Mouse (Mus musculus): ENCODE measurements around the gene Gm49333. TPM values are rescaled to one million over a fixed set of nuclear protein-coding genes. Genes with fewer than 3 reads are reported as not detected.

The Gm49333 gene
- not detected in 2 replicates for polyA plus RNA-seq (2016; fragmentation: Nextera tagmentation; extraction: Ambion mirVana)

DNA sequence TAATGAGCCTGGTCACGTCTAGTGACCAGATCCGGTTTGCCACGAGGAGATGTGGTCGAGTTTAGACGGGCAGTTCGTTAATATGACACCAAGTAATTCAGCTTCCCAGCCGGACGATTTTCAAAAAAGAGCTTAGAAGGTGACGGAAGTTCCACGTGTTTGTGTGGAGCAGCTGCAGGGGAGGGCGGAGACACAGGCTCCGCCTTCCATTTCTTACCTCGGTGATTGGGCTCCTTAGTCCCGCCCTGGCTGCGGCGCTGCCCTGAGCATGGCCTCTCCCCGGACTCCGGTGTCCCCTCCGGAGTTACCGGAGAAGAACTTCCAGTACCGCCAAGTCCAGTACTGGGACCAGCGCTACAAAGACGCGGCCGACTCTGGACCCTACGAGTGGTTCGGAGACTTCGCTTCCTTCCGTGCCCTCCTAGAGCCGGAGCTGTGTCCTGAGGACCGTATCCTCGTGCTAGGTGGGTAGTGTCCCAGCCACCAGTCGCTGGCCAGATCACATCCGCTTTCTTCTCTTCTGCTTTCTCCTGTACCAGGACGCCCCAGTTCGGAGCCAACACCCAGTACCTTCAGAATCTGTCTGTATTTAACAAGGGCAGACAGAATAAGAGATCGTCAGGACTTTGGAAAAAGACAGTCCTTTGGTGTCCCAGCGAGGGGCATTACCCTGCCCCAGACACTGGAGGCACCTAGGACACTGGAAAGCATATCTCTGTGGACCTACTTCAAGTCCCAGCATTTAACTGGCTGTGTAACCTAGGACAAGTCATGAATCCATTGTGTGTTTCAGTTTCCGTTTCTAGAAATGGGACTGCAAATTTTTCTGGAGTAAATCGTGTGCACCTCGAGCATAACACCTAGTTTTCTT lies at the start of gene Gm49333, which contains the start of the genes Eef1akmt4 and Alg3:
Gene Gm49333, plus strand, starts transcription at position 254 of the 871 bp plus-strand sequence.
Gene Eef1akmt4, plus strand, starts transcription at position 237 of the 871 bp plus-strand sequence.
Gene Alg3, minus strand, starts transcription at position 379 of the 871 bp plus-strand sequence.
- Histone ChIP-seq H3K4me1 (peaks cover 10% of the 10 kb centered on the region; the same call in 1 of the 2 replicates), H3K4me3 (peak within 1 kb of the TSS; percentile 63), H3K9ac (peak within 1 kb of the TSS; percentile 77), H3K27ac (peak within 1 kb of the TSS; percentile 74), H3K36me3 (peaks cover 14% of the 10 kb centered on the region), H3K9me3 (no peaks in the 10 kb centered on the region), H3K27me3 (no peaks in the 10 kb centered on the region), H3K4me2 (replicated peaks) (peak within 1 kb of the TSS; percentile 93)
- peak; percentile 97 for ATAC-seq (ENCODE audit: insufficient number of reproducible peaks, insufficient read depth, low FRiP score, low TSS enrichment)
- 3% methylated on average over 41 of the region's 41 CpGs for WGBS

DNA sequence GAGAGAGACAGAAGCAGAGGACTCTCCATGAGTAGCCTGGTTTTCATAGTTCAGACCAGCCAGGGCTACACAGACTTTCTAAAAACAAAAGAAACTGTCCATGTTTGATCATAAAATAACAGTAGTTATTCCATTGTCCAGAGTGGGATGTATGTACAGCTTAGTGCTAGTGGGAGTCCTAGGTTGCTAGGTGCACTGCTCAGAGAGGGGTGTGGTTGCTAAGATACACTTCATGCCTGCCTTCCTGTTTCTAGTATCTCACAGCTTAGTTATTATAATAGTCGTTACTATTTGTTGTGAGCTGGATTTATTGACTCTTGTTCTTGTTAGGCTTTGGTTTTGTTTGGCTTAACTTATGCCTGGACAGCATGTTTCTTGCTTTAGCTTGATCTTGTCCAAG lies 46.3 kb upstream of the Gm49333 start:
- Histone ChIP-seq H3K27ac (no peak overlapping the region), H3K27me3 (no peaks in the 10 kb centered on the region), H3K36me3 (peaks cover 33% of the 10 kb centered on the region), H3K9ac (no peak overlapping the region), H3K4me3 (no peak overlapping the region), H3K4me2 (replicated peaks) (no peak overlapping the region), H3K9me3 (no peaks in the 10 kb centered on the region), H3K4me1 (no peaks in the 10 kb centered on the region)
- no peak for ATAC-seq (ENCODE audit: insufficient number of reproducible peaks, insufficient read depth, low FRiP score, low TSS enrichment)
- WGBS = 95% methylated on average over 1 of the region's 1 CpGs

DNA sequence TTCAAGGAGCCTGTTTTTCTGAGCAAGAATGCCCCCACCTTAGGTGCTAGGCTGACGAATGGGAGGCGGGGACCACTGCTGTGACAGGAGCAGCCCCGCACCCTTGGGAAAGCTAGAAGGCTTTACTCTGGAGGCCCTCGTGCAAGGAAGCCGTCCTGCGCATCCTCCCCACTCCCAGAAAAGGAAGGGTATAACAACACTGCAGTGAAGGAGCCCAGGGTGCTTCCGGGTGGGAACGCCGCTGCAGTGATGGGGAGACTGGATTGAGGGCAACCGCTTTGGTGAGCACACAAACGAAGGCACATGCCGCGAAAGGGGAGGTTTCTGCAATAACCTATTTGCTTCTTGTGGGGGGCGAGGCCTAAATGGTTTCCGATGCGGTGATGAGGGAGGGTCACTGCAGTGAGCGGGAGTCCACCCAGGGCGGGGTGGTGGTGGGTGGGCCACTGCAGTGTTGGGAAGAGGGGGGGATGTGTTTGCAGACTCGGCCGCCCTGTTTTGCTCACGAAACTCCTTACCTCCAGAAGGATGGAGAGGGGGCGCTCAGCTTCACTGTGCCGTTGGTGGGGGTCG lies 22.0 kb upstream of the Gm49333 start, which contains the start of gene Vwa5b2:
Gene Vwa5b2, plus strand, starts transcription at position 106 of the 573 bp plus-strand sequence.
- WGBS = under 1% methylated on average over 24 of the region's 24 CpGs
- H3K27me3 ChIP-seq = peaks cover 59% of the 10 kb centered on the region

DNA sequence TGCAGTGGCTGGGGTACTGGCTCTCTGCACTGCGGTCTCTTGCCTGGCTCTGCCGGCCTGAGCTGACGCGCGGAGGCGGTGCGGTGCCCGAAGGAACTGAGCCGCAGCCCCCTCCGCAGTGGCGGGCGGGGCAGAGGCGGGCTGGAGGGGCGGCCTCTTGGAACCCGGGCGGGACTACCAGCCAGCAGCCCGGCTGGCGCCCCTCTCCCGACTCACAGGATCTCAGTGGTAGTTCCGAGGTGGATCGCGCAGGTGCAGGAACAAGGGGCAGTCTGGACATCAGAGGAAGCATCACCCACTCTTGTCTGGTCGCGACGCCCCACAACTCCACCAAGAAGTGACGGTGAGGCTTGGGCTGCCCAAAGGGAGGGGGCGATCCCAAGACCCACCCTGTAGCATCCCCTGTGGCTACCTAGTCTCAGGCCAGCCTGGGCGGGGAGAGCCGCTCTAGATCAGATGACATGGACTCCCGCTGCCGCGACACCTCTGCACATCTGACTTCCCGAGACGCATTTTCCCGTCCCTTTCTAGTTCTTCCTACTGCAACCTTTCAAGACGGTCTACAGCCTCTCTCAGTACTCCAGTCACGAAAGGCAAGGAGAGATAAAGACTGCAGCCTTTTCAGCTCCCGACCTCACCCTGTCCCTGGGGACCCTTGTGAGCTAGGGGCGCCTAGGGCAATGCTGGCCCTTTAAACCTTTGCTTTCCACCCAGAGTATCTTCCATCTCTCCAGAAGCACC lies 21.3 kb upstream of the Gm49333 start:
- Histone ChIP-seq H3K4me3 (peak overlapping the region; percentile 43), H3K4me2 (replicated peaks) (peak overlapping the region; percentile 74), H3K9me3 (no peaks in the 10 kb centered on the region), H3K36me3 (no peaks in the 10 kb centered on the region), H3K4me1 (peaks cover 11% of the 10 kb centered on the region), H3K9ac (peak overlapping the region; percentile 12), H3K27ac (no peak overlapping the region), H3K27me3 (peaks cover 60% of the 10 kb centered on the region)
- peak; percentile 77; the same call in 1 of the 2 replicates for ATAC-seq (ENCODE audit: insufficient number of reproducible peaks, insufficient read depth, low FRiP score, low TSS enrichment)
- 1% methylated on average over 35 of the region's 39 CpGs for WGBS

More for the DNA sequence above, 22.0 kb upstream of the Gm49333 start, which contains the start of gene Vwa5b2:
- Histone ChIP-seq H3K4me2 (replicated peaks) (peak within 1 kb of the TSS; percentile 74), H3K4me1 (peaks cover 11% of the 10 kb centered on the region), H3K9me3 (no peaks in the 10 kb centered on the region), H3K27ac (no peak within 1 kb of the TSS), H3K4me3 (peak within 1 kb of the TSS; percentile 43), H3K36me3 (no peaks in the 10 kb centered on the region), H3K9ac (peak within 1 kb of the TSS; percentile 12)
- peak; percentile 29; the same call in 1 of the 2 replicates for ATAC-seq (ENCODE audit: insufficient number of reproducible peaks, insufficient read depth, low FRiP score, low TSS enrichment)

DNA sequence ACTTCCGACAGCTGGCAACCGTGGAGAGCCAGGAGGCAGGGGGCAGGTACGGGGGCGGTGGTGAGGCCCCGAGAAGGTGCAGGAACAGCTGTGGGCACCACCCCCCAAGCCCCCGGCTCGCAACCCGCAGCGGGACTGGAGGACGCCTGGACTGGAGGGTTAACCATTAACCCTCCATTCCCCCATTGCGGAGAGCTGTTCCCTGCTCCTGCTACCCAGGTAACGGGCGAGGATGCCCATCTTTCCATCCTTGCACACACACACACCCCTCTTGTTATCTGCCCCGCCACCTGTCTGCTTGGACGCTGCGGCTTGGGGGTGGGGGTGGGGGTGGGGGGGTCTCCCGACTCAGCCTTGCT lies 20.8 kb upstream of the Gm49333 start:
- H3K9ac ChIP-seq = no peak overlapping the region
- H3K36me3 ChIP-seq = no peaks in the 10 kb centered on the region
- no peak overlapping the region for H3K27ac ChIP-seq
- ATAC-seq (ENCODE audit: insufficient number of reproducible peaks, insufficient read depth, low FRiP score, low TSS enrichment) = no peak
- peak overlapping the region; percentile 74 for H3K4me2 ChIP-seq (replicated peaks)
- WGBS = 3% methylated on average over 17 of the region's 17 CpGs
- H3K4me1 ChIP-seq = peaks cover 11% of the 10 kb centered on the region
- peaks cover 65% of the 10 kb centered on the region for H3K27me3 ChIP-seq
- H3K4me3 ChIP-seq = peak overlapping the region; percentile 43
- no peaks in the 10 kb centered on the region for H3K9me3 ChIP-seq

DNA sequence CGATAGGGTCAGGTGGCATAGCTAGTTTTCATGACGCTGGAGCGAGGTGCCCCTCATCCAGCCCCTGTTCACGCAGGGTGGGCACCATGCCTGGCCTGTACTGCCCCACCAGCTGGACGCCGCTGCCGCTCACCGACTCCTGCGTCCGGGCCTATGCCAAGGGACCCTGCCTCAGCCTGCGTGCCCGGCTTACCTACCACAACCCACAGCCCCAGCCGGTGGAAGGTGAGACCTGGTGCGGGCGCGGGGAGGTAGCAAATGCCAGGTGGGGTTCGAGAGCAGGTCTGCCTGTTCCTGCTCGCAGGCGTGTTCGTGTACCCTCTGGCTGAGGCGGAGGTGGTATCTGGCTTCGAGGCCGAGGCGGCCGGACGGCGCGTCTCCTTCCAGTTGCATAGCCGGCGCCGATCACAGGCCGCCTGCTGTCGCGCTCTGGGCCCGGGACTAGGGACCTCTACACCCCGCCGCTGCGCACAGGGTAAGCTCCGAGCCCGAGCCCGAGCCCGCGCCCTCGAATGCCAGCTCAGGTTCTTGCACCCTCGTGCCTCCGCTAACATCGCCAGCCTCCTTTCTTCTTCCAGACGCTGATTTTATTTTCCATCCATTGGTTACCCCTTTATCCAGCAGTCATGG lies 20.2 kb upstream of the Gm49333 start:
- Histone ChIP-seq H3K4me1 (peaks cover 11% of the 10 kb centered on the region), H3K27ac (no peak overlapping the region), H3K36me3 (no peaks in the 10 kb centered on the region), H3K9ac (no peak overlapping the region), H3K27me3 (peaks cover 68% of the 10 kb centered on the region), H3K9me3 (no peaks in the 10 kb centered on the region), H3K4me2 (replicated peaks) (peak overlapping the region; percentile 74), H3K4me3 (peak overlapping the region; percentile 43)
- ATAC-seq (ENCODE audit: insufficient number of reproducible peaks, insufficient read depth, low FRiP score, low TSS enrichment) = no peak
- WGBS = 3% methylated on average over 48 of the region's 48 CpGs

DNA sequence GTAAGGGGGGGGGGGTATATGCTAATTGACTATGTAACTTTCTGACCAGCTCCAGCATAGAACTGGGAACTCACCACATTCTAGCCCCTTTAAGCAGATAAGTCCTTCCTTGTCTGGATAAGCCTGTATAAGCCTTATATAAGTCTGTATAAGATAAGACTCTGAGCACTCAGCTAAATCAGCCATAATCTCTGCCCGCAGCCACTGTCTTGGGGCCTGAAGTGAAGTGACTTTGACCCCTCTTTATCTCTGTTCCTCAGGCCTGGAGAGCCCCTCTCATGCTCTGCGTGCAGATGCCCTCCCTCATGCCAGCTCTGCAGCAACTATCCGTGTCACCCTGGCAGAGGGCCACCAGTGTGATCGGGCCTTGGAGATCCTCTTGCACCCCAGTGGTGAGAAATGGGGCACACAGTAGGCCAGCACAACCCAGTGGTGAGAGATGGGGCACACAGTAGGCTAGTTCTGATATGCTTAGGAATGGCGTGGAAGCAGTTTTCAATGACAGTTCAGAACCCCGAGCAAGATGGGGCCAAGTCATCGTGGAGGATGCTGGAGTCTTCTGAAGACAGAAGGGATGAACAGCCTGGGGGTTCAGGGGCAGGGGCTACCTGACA lies 16.2 kb upstream of the Gm49333 start:
- Histone ChIP-seq H3K9ac (no peak overlapping the region), H3K4me2 (replicated peaks) (no peak overlapping the region), H3K27ac (no peak overlapping the region), H3K9me3 (no peaks in the 10 kb centered on the region), H3K4me1 (peaks cover 9% of the 10 kb centered on the region), H3K27me3 (peaks cover 54% of the 10 kb centered on the region), H3K4me3 (no peak overlapping the region), H3K36me3 (no peaks in the 10 kb centered on the region)
- 88% methylated on average over 7 of the region's 7 CpGs for WGBS
- no peak for ATAC-seq (ENCODE audit: insufficient number of reproducible peaks, insufficient read depth, low FRiP score, low TSS enrichment)

DNA sequence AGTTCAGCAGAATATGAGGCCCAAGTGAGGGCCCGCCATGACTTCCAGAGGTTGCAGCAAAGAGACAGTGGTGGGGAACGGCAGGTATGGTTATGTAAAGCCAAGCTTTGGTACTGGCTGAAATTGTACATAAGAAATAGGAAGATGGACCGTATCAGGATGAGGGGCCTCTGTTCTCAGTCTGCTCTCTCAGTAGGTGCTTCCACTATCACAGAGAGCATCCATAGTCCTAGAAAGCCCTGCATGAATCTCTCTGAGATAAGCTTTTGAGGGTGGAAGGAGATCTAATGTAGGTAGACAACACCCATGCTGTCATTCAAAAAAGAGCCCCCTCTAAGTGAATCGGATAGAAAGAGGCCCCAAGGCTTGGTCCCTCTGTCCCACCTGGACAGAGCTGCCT lies 15.7 kb upstream of the Gm49333 start:
- Histone ChIP-seq H3K36me3 (no peaks in the 10 kb centered on the region), H3K4me1 (peaks cover 3% of the 10 kb centered on the region), H3K9me3 (no peaks in the 10 kb centered on the region), H3K27ac (no peak overlapping the region), H3K9ac (no peak overlapping the region), H3K4me3 (no peak overlapping the region), H3K27me3 (peaks cover 48% of the 10 kb centered on the region), H3K4me2 (replicated peaks) (no peak overlapping the region)
- no peak for ATAC-seq (ENCODE audit: insufficient number of reproducible peaks, insufficient read depth, low FRiP score, low TSS enrichment)
- 82% methylated on average over 4 of the region's 4 CpGs for WGBS

DNA sequence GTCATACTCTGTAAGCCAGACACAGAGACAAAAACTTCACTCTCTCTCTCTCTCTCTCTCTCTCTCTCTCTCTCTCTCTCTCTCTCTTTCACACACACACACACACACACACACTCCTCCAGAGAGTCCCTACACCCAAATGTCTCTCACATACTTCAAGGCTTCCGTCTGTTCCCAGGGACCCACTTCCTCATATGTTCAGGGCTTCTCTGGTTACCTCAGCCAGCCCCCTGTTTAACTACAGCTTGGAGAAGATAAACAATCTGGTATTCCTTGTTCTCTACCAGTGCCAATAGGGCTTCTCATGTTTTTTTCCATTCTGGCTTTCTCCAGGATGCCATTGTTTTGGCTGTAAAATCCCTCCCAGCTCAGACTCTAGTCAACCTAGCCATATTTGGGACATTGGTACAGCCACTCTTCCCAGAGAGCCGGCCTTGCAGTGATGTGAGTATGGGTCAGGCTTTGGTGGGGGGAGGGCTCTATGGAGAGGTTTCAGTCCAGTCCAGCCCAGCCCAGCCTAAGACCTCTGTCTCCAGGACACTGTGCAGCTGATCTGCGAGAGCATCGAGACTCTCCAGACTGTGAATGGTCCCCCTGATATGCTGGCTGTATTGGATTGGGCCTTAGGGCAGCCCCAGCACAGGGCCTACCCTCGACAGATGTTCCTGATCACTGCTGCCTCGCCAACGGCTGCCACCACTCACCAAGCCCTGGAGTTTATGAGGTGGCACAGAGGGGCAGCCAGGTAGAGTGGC lies 14.5 kb upstream of the Gm49333 start:
- H3K27ac ChIP-seq = no peak overlapping the region
- H3K4me3 ChIP-seq = no peak overlapping the region
- no peaks in the 10 kb centered on the region for H3K4me1 ChIP-seq
- no peaks in the 10 kb centered on the region for H3K36me3 ChIP-seq
- peaks cover 37% of the 10 kb centered on the region for H3K27me3 ChIP-seq
- no peak overlapping the region for H3K9ac ChIP-seq
- no peaks in the 10 kb centered on the region for H3K9me3 ChIP-seq
- no peak for ATAC-seq (ENCODE audit: insufficient number of reproducible peaks, insufficient read depth, low FRiP score, low TSS enrichment)
- H3K4me2 ChIP-seq (replicated peaks) = no peak overlapping the region
- 53% methylated on average over 7 of the region's 7 CpGs for WGBS

DNA sequence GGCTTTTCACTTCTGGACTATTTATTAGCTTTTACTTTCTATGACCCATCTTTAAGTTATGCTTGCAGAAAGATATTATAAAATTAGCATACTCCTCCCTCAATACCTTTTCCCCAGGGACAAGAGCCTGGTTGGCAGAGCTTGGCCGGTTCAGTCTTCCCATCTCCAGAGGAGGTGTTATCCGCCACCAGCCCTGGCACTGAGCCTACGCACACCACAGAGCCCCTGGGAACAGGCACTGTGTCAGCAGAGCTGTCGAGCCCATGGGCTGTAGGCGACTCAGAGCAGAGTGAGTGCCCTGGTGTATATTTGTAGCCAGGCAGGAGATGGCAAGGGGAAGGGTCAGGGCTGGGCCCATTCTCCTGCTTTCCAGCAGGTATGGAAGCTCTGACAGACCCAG lies 10.9 kb upstream of the Gm49333 start:
- Histone ChIP-seq H3K4me3 (no peak overlapping the region), H3K9me3 (no peaks in the 10 kb centered on the region), H3K9ac (no peak overlapping the region), H3K4me2 (replicated peaks) (no peak overlapping the region), H3K4me1 (no peaks in the 10 kb centered on the region), H3K27ac (no peak overlapping the region), H3K36me3 (peaks cover 15% of the 10 kb centered on the region), H3K27me3 (peaks cover 7% of the 10 kb centered on the region; the same call in 1 of the 2 replicates)
- 73% methylated on average over 5 of the region's 5 CpGs for WGBS
- ATAC-seq (ENCODE audit: insufficient number of reproducible peaks, insufficient read depth, low FRiP score, low TSS enrichment) = no peak

All from embryonic facial prominence, embryonic 12.5 days (tissue).